Mouse (Mus musculus): ENCODE data around the gene Kcne2.

The Kcne2 gene

DNA sequence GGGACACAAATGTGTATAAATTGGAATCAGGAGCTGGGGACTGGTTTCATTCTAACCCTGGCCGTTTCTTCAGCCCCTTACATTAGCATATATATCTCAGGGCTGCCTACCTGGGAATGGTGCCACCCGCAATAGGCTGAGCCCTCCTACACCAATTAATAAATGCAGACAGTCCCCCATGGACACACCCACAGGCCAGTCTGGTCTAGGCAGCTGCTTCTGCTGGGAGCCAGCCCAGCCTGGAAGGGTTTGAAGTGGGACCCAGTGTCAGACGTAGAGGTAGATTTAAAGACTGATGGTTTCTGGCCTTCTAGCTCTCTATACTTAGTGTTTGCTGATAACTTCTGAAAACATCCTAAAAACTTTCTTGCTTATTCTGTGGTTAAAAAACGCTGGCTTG, 16.9 kb downstream of the Kcne2 start:
- in situ Hi-C loops (cut with MboI, MseI) = no loop called here

DNA sequence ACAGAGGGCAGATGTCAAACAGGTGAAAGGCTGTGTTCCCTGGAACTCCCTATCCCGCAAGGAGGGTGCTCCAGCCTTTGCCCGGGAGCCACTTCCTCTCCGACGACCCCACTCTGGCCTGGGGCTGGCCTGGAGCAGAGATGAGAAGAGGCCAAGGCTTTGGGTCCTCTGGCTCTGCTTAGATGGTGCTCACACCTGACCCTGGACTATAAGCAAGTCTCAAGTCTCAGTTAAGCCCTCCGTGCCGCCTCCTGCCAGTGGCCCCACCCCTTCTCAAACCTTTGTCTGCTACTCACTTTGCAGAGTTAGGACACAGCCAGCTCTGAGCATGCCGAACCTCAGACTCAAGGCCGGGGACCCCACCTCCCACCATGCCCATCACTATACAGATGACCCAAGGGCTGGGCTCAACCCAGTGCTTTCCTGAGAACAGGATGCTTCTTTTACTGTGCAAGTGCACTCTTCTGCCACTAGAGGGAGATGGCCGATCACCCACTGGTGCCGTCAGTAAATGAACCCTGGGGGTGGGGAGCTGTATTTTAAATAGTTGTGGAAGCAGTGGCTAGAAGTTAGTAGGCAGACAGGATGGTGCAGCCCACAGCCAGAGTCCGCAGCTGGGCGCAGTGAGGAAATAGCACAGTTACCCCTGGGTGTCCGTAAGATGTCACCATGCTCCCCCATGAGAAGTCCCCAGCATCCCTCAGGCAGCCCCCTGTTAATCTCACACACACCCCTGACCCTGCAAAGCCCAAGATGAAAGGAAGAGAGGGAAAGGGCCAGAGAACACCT, 22.0 kb downstream of the Kcne2 start:
- in situ Hi-C loops (cut with MboI, MseI) = no loop called here

DNA sequence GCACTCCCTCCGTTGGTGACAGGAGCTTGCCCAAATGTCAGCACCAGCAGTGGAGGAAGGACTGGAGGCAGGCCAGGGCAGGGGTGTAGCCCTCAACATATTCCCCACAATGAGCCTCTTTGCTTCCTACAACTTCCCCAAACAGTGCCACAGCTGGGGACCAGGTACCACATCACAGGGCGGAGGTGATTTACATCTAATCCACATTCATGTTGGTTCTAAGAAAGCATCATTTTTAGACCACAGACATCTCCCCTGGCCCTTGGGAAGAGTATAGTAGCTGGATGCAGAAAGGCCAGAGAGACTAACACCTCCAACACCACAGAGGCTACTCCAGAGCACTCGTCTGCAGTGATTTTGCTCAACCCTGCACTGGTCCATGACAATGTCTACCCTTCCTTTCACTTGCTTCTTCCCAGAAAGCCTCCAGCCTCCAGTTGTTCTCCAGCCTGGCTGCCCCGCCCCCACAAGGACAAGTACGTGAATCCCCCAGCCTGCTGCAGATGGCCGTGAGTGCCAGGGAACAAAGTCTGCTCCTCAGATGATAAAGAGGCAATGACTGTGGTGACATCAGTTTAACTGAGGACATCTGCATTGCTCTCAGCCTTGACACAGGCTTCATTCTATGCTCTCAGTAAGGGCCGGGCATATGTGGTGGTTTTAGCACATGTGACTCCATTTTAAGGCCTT, 24.0 kb downstream of the Kcne2 start:
- in situ Hi-C loops (cut with MboI, MseI) = no loop called here

DNA sequence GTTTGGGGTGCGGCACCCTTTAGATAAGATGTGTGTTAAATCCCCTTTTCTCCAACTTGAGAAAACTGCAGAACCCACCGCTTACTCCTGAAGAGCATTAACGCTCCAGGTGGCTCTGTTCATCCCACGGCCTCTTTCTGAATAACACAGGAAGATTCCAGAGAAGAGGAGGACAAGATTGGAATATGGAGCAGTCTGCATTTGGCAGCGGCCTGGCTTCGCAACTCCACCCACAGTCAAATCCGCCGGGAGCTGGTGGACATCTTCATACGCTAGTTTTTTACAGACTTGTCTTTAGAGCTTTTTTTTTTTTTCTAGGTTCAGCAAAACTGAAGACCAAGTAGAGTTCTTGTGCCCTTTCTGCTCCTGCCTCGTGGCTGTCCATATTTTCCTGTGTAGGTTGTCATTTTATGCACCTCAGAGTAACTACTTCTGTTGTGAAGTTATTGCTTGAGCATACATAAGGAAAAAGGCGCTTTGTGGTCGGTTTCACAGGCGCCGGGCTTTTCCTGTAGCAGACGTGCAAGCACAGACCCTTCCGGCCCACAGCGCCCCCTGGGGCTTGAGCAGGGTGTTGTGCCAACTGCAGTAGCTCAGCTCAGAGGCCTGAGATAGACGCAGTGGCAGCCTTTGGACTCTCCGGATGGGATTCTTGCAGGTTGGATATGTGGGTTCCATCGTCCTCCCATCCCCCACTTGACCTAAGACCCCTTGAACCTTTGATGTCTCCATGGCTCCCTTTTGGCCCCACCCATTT, 27.3 kb downstream of the Kcne2 start:
- in situ Hi-C loops (cut with MboI, MseI) = no loop called here

DNA sequence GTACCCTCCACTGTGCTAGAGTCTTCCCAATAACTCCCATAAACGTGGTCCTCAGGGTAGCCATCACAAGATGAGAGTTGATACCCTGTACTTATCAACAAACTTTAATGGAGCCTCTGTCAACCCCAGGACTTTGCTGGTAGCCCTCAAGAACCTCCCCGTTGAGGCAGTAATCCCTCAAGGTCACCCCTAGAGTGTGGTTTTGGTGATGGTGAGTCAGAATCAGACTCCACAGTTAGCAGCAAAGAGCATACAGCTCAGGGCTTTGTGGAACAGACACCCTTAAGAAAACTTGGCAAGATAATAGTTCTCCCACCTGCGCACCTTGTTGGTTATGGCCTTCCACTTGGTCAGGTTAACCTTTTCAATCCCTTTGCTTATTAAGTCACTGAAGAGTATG, 28.2 kb downstream of the Kcne2 start:
- in situ Hi-C loops (cut with MboI, MseI) = no loop called here

DNA sequence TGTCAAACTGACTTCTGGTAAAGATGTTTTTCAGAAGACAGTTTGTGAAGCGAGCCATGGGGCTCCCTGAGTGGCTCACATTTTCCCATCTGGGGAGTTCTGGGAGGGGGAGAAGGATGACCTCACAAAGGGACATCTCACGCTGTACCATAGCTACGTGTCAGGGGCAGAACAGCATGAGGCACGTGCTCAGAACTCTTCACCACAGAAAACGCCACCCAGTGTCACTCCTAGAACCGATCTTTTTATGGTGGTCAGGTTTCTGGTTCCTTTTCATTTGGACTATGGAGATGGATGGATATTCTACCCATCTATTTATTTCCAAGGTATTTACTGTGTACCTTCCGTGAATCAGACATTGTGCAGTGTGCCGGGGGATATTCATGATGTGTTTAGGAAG, 29.2 kb downstream of the Kcne2 start, which contains the start of gene Fam243:
Fam243 (minus strand) TSS at position 101 of the 400 bp plus-strand sequence.
- in situ Hi-C loops (cut with MboI, MseI) = no loop called here

DNA sequence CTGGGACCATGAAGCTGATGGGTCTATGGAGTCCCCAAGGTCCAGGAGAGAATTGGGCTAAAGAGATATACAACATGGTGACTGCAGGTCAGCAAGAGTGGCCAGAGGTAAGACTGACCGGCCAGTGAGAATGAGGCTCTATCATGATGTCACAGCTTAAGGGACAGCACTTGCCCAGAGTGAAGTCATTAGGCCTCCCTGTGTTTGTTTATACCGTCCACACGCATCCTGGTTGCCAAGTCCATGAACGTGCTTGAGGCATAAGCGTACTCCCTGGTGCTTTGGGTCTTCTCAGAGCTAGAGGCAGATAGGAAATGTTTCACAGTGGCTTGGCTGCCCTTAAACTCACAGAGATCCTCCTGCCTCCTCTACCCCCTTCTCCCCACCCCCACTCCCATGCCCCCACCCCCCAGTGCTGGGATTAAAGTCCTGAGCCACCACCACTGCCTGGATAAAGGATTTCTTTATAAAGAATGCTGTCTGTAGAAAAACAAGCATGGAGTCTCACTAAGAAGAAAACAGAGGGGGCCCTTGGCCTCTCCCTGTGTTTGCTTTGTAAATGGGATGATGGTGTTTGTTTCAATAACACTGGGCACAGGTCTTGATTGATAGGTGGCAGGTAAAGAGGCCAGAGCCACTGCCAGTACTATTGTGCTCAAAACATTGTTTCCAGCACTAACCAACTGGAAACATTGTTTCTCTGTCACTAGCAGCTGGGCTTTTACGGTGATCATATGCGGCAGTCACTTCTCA, 32.3 kb downstream of the Kcne2 start:
- in situ Hi-C loops (cut with MboI, MseI) = no loop called here

DNA sequence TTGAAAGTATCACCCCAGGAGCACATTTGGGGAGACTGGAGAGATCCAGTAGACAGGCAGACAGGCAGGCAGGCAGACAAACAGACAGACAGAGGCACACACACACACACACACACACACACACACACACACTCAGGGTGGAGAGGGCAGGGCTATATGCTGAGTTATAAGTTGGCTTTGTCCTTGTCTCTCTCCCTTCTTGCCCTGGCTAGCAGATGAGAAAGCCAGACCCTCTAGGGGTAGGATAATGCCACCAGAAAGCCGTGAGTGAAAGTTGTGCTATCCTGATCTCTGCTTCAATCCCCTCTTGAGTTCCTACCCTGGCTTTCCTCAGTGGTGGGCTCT, 32.8 kb downstream of the Kcne2 start:
- in situ Hi-C loops (cut with MboI, MseI) = no loop called here

DNA sequence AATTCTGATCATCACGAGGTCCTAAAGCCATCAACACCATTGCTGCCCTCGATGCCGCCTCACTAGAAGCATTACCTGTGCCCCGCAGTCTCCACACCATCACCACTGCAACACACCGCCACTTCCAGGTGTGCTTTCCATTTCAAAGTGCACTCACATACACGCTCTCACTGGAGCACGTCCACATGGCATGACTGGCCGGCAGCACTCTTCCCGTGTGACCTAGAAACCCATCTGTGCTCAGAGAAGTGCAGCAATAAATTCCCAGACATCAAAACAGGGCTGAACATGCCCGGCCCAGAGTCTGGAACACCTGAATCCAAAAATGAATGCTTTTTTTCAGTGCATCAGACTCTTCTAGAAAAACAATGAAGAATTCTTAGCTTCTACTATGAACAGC, 35.7 kb downstream of the Kcne2 start:
- in situ Hi-C loops (cut with MboI, MseI) = no loop called here

DNA sequence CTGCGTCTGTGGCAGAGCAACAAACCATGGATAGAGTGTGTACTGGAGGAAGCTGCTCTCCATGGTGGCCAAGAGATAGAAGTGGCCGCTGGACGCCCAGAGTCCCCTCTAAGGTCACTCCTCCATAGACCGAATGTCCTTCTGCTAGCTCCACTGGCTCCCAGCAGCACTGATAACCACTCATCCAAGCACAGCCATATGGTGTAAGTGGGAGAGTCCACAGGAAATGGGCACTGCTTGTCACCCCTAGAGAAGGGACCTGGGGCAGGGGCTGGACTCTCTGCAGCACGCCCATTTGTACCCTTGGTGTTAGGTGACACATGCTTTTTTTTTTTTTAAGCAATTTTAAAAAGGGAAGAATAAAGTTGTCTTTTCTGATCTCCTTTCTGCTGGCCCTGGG, 38.8 kb downstream of the Kcne2 start:
- in situ Hi-C loops (cut with MboI, MseI) = loop anchor here (10.0 kb wide), 1 partner anchor 124 kb away; no protein-coding TSS in a partner anchor

DNA sequence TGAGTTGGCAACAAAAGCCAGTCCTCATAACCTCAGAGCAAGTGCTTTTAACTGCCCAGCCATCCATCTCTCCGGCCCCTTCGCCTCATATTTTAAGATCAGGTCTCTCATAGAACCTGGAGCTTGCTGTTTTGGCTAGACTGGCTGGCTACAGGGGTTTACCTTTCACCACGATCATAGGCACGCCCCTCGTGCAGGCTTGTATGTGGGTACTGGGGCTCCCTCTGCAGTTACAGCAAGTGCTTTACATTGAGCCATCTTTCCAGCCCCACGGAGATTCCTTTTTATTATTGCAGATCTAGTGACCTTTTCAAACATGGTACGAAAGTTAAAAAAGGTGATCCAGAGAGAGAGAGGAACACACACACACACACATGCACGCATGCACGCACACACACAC, 42.4 kb downstream of the Kcne2 start:
- in situ Hi-C loops (cut with MboI, MseI) = loop anchor here (10.0 kb wide), 1 partner anchor 120 kb away; no protein-coding TSS in a partner anchor

DNA sequence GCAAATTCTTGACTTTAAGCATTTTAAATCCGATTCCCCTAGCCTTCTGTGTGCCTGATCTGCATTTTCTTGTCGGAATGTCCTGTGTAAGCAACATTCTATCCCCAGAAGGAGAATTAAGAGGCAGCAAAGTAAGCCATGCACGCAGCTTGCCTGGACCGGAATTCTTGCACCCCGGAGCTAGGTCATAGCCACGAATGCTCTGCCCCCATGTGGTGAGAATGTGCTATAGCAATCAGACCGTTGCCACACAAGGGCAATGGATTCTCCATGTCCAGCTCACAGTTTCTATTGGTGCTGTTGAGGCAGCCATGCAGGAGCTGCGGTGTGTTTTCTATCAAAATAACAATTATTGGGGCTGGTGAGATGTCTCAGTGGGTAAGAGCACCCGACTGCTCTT, 44.1 kb downstream of the Kcne2 start:
- in situ Hi-C loops (cut with MboI, MseI) = loop anchor here (10.0 kb wide), 1 partner anchor 119 kb away; no protein-coding TSS in a partner anchor

DNA sequence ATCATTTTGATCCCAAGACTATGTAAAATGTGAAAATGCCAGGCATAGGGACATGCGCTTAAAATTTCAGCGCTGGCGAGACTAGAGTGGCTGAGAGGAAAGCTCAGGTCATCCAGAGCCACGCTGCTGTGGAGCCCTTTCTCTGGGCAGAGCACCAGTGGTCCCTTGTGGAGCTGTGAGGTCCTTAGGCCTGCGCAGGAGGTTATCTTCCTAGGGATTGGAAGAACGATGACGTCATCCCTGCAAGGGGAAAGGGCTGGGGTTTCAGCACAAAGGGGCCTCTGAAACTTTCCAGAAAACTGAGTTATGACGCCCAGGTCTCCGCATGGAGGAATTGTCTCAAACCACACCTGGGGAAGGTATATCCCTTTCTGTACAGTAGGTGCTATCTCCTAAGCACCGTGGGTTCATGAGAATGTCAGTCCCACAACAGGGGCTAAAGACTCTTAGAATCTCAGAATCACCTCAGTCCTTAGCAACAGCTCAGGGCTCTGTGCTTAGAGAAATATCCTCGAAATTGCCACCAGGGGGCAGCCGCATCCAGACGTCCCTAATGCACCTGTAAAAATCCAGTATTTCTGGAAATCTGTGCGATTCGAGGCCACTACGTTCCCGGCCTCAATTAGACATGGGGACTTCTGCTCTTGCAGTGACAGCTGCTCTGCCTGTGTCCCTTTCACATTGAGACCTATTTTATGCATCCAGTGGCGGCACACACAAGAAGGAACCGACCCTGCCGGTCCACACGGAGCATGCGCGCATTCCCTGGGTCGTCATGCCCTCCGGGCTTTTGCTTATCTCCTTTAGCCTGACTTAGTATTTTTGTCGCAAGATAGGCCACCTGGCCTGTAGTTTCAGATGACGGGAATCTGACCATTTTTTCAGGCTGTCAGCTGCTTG, 48.7 kb downstream of the Kcne2 start:
- in situ Hi-C loops (cut with MboI, MseI) = no loop called here

DNA sequence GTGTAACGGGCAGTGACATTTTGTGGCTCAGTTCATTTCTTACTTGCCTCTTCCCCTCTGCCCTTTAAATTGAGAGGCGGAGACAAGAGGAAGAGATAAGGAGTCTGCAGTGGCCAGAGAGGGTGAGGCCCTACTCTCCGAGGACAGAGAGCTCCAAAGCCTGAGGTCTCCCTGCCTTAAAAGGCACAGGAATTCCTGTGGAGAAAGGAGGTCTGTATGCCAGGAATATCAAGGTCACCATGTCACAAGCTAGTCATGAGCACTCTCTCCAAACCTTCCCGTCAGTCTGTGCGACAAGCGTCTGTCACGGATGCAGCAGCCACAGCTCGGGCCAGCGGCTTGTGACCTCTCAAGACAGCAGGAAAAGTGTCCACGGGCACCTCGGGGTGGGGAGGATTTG, 53.0 kb downstream of the Kcne2 start:
- in situ Hi-C loops (cut with MboI, MseI) = no loop called here

DNA sequence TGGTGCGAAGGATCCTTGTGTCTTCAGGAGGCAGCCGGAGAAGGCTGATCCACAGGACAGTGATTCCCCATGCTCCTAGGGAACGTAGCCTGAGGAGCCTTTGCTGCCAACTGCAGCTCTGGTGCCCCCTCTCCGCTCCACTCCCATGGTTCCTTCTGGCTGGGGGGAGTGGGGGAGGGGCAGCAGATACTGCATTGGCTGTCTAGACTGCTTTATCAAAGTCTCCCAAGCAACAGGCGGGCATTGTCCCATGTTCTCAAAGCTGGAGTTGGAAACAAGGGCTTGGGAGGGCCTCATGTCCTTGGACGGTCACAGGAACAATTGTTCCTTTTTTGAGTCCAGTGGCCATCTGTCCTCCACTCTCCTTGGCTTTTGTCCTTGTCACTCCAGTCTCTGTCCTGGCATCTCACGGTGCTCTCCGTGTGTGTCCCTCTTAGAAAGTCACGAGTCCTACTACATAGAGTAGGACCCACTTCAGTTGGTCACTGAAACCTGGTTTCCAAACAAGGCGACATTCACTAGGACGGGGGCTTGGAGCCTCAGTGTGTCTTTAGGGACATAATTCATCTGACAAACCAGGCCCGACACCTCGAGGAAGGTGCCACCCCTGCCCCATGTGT, 54.2 kb downstream of the Kcne2 start:
- in situ Hi-C loops (cut with MboI, MseI) = no loop called here

Data from regulatory T cell (primary cell).